Mouse (Mus musculus): Measurements from ENCODE around the gene Kat14.

DNA sequence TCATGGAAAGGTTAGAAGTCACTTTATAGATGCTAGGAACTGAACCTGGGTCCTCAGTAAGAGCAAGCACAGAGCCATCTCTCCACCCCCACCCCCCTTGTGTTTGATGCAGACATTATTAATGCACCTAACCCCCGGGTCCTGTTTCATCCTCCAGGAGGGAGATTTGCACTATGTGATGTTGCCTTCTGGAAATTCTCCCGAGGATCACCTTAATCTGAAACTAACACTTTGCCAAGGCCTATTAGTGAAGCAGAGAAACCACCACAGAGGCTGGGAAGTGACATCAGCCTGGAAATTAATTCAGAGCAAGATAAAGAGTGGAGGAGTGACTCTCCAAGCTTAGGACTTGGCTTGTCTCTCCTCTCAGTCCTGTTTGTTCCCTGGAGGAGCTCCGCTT is 44.6 kb upstream of the Kat14 start:
- TF ChIP-seq GATA1 (IDR thresholded peaks at IDR 0.05; ENCODE audit: low read length) (no peak), TAL1 (IDR thresholded peaks at IDR 0.05; ENCODE audit: low read length) (no peak)
